In genomic region chrX:134585103-134586002, GRCm38 (mm10) we compare ENCODE assay signal across 8 mouse cellular contexts. TPM values are rescaled to one million over a fixed set of nuclear protein-coding genes. Genes with fewer than 3 reads are reported as not detected.
DNase-seq lines count a peak whose midpoint lies in the region; ATAC-seq lines count a peak whose summit lies in the region.

Rpl36a (plus strand) TSS chrX:134585654.

- 17% methylated on average over 45 of the region's 45 CpGs for WGBS in heart, embryonic 14.5 days
- 18% methylated on average over 45 of the region's 45 CpGs for WGBS in liver, embryonic 13.5 days (ENCODE audit: insufficient replicate concordance)
- WGBS in stomach, embryonic 16.5 days = 12% methylated on average over 45 of the region's 45 CpGs

- H3K27me3 ChIP-seq in heart, embryonic 14.5 days (ENCODE audit: control insufficient read depth, insufficient read depth, low read length) = no peaks in the 10 kb centered on the region
- no peaks in the 10 kb centered on the region for H3K27me3 ChIP-seq in liver, embryonic 13.5 days
- no peaks in the 10 kb centered on the region for H3K27me3 ChIP-seq in stomach, embryonic 16.5 days (ENCODE audit: control insufficient read depth, insufficient read depth, low read length)

- H3K4me3 ChIP-seq in heart, embryonic 14.5 days (ENCODE audit: control insufficient read depth in 1 of 2, insufficient read depth in 1 of 2, low read depth in 1 of 2, low read length in 2 of 2) = peak within 1 kb of the TSS; percentile 53 to 63
- H3K4me3 ChIP-seq in liver, embryonic 13.5 days (replicated peaks) = peak within 1 kb of the TSS; percentile 67
- H3K4me3 ChIP-seq in stomach, embryonic 16.5 days (replicated peaks; ENCODE audit: low read length) = peak within 1 kb of the TSS; percentile 57

- peak within 1 kb of the TSS; percentile 85 to 87 for H3K27ac ChIP-seq in heart, embryonic 14.5 days (replicated peaks in 1 of 2; ENCODE audit: control insufficient read depth in 1 of 2, insufficient read depth in 1 of 2, low read depth in 2 of 2, low read length in 2 of 2)
- H3K27ac ChIP-seq in liver, embryonic 13.5 days = peak within 1 kb of the TSS; percentile 81
- H3K27ac ChIP-seq in stomach, embryonic 16.5 days (ENCODE audit: low read length) = peak within 1 kb of the TSS; percentile 85

- no peaks in the 10 kb centered on the region for H3K9me3 ChIP-seq in heart, embryonic 14.5 days (ENCODE audit: control insufficient read depth, low read length)
- H3K9me3 ChIP-seq in liver, embryonic 13.5 days (replicated peaks) = no peaks in the 10 kb centered on the region
- H3K9me3 ChIP-seq in stomach, embryonic 16.5 days (replicated peaks; ENCODE audit: control insufficient read depth, low read length) = no peaks in the 10 kb centered on the region

- peak; percentile 71 for DNase-seq in c-Kit-negative CD71-positive TER-119-positive erythroid progenitor cells, embryonic 14.5 days (ENCODE audit: low read depth, low spot score)
- peak; percentile 73 for DNase-seq in fibroblast of lung, adult 2 months (ENCODE audit: low read depth)
- peak; percentile 92 for DNase-seq in kidney, postnatal 14 days
- DNase-seq in liver, embryonic 13.5 days = peak; percentile 86
- peak; percentile 82 for DNase-seq in neural tube, embryonic 10.5 days (ENCODE audit: extremely low spot score, low spot score)

- peaks cover 22% of the 10 kb centered on the region for H3K36me3 ChIP-seq in heart, embryonic 14.5 days (ENCODE audit: control insufficient read depth, insufficient read depth, low read length)
- H3K36me3 ChIP-seq in liver, embryonic 13.5 days = peaks cover 17% of the 10 kb centered on the region
- H3K36me3 ChIP-seq in stomach, embryonic 16.5 days (ENCODE audit: control insufficient read depth, insufficient read depth, low read length) = no peaks in the 10 kb centered on the region

- peak within 1 kb of the TSS; percentile 69 for H3K4me2 ChIP-seq in heart, embryonic 14.5 days (ENCODE audit: low read length)
- peak within 1 kb of the TSS; percentile 70 for H3K4me2 ChIP-seq in liver, embryonic 13.5 days
- H3K4me2 ChIP-seq in stomach, embryonic 16.5 days (ENCODE audit: low read depth, low read length) = peak within 1 kb of the TSS; percentile 65

- peak within 1 kb of the TSS; percentile 82 for H3K9ac ChIP-seq in heart, embryonic 14.5 days (ENCODE audit: low read length)
- H3K9ac ChIP-seq in liver, embryonic 13.5 days = peak within 1 kb of the TSS; percentile 78
- H3K9ac ChIP-seq in stomach, embryonic 16.5 days (ENCODE audit: low read length) = peak within 1 kb of the TSS; percentile 77

- peak; percentile 96 for ATAC-seq in CD4-positive, CD25-positive, alpha-beta regulatory T cell, adult 4 months
- ATAC-seq in heart, embryonic 14.5 days (ENCODE audit: insufficient number of reproducible peaks, insufficient read depth, low FRiP score, low read depth) = peak; percentile 97
- ATAC-seq in liver, embryonic 13.5 days (ENCODE audit: low read depth) = peak; percentile 91
- peak; percentile 96 for ATAC-seq in stomach, embryonic 16.5 days (ENCODE audit: insufficient read depth, low FRiP score)

- 0 out of 4 replicates have a peak, but pooled peaks cover 0 to 2% of the 10 kb centered on the region in 2 experiments for H3K4me1 ChIP-seq in heart, embryonic 14.5 days (ENCODE audit: control insufficient read depth in 2 of 2, insufficient read depth in 2 of 2, low read length in 2 of 2)
- H3K4me1 ChIP-seq in liver, embryonic 13.5 days (replicated peaks) = peaks cover 36% of the 10 kb centered on the region
- no peaks in the 10 kb centered on the region for H3K4me1 ChIP-seq in stomach, embryonic 16.5 days (ENCODE audit: control insufficient read depth, insufficient read depth, low read length)

RNA-seq across cellular contexts. Expression of gene Rpl36a, which starts in this region (rescaled TPM):
- polyA plus RNA-seq in CD4-positive, CD25-positive, alpha-beta regulatory T cell, adult 4 months (2017; shearing (Covaris generic)) = 100 to 1,000 TPM; 553 to 695 TPM
- polyA plus RNA-seq in heart, embryonic 14.5 days (2014; fragmentation: Nextera tagmentation; extraction: Ambion mirVana) = 303 and 361 TPM in 2 replicates
- 398 and 420 TPM in 2 replicates for polyA plus RNA-seq in liver, embryonic 13.5 days (2015; fragmentation: Nextera tagmentation; extraction: Ambion mirVana)
- polyA plus RNA-seq in stomach, embryonic 16.5 days (2015; fragmentation: Nextera tagmentation; extraction: Ambion mirVana) = 322 and 424 TPM in 2 replicates

Comparison
In these comparisons a context has a peak if more than half of its experiments do, and no peak if none do; other contexts are left out.
1. Peak in every context shown above with its lines: DNase-seq, ATAC-seq, H3K4me3 ChIP-seq and H3K27ac ChIP-seq.